ENCODE assay signal across 14 mouse cellular contexts in genomic region chr8:84073230-84073976, GRCm38 (mm10). TPM values are rescaled to one million over a fixed set of nuclear protein-coding genes. Genes with fewer than 3 reads are reported as not detected.
DNase-seq lines count a peak whose midpoint lies in the region; ATAC-seq and TF ChIP-seq lines count a peak whose summit lies in the region.
"Had no signal": no experiment of that assay in that cellular context is flagged by ENCODE, and none has a peak within 500 bp of the region (broad histone marks: within the 10 kb centered on the region; RNA-seq: fewer than 3 reads in every experiment).

No protein-coding gene starts in this region.

- no peak for ATAC-seq in hindbrain, embryonic 14.5 days (ENCODE audit: low FRiP score)
- peak; percentile 70; the same call in 1 of the 2 replicates for ATAC-seq in neural tube, embryonic 14.5 days (ENCODE audit: low read depth)

- no peak for TF ChIP-seq CTCF in left cerebral cortex, adult 2 months (IDR thresholded peaks at IDR 0.05)
- TF ChIP-seq CTCF in brain, embryonic 14.5 days (IDR thresholded peaks at IDR 0.05; ENCODE audit: borderline replicate concordance, extremely low read depth, insufficient read depth, insufficient read length): no peak

- 33% methylated on average over 10 of the region's 10 CpGs for WGBS in hindbrain, embryonic 14.5 days
- WGBS in neural tube, embryonic 14.5 days: 33% methylated on average over 10 of the region's 10 CpGs

- no peaks in the 10 kb centered on the region for H3K27me3 ChIP-seq in hindbrain, embryonic 14.5 days (ENCODE audit: control insufficient read depth, insufficient read depth, low read length)
- no peaks in the 10 kb centered on the region for H3K27me3 ChIP-seq in neural tube, embryonic 14.5 days (ENCODE audit: control insufficient read depth, insufficient read depth, low read length)
- H3K27me3 ChIP-seq: heart, embryonic 15.5 days; stomach, embryonic 15.5 days had no signal

- H3K4me1 ChIP-seq in hindbrain, embryonic 14.5 days (replicated peaks; ENCODE audit: control insufficient read depth, insufficient read depth, low read length): peaks cover 23% of the 10 kb centered on the region
- H3K4me1 ChIP-seq in neural tube, embryonic 14.5 days (ENCODE audit: control insufficient read depth, insufficient read depth, low read length): peaks cover 22% of the 10 kb centered on the region

- H3K36me3 ChIP-seq in hindbrain, embryonic 14.5 days (replicated peaks; ENCODE audit: control insufficient read depth, insufficient read depth): peaks cover 22% of the 10 kb centered on the region
- H3K36me3 ChIP-seq in neural tube, embryonic 14.5 days (ENCODE audit: control insufficient read depth, insufficient read depth, low read length): no peaks in the 10 kb centered on the region
- H3K36me3 ChIP-seq: heart, embryonic 15.5 days had no signal

- peak overlapping the region; percentile 30; the same call in 1 of the 2 replicates for H3K27ac ChIP-seq in left cerebral cortex, adult 2 months
- H3K27ac ChIP-seq in hindbrain, embryonic 14.5 days: peak overlapping the region; percentile 75
- peak overlapping the region; percentile 72 for H3K27ac ChIP-seq in neural tube, embryonic 14.5 days (ENCODE audit: low read depth, low read length)
- H3K27ac ChIP-seq: heart, embryonic 15.5 days; stomach, embryonic 15.5 days had no signal

- no peaks in the 10 kb centered on the region for H3K9me3 ChIP-seq in hindbrain, embryonic 14.5 days (ENCODE audit: control insufficient read depth, low read length)
- H3K9me3 ChIP-seq in neural tube, embryonic 14.5 days (ENCODE audit: control insufficient read depth, low read length): no peaks in the 10 kb centered on the region
- H3K9me3 ChIP-seq: heart, embryonic 15.5 days; stomach, embryonic 15.5 days had no signal

- peak overlapping the region; percentile 46 for H3K9ac ChIP-seq in hindbrain, embryonic 14.5 days
- H3K9ac ChIP-seq in neural tube, embryonic 14.5 days (replicated peaks; ENCODE audit: low read depth, low read length): 0 out of 2 replicates have a peak overlapping the region, but pooled peaks have one; percentile 12
- H3K9ac ChIP-seq: heart, embryonic 15.5 days; stomach, embryonic 15.5 days had no signal

- TF ChIP-seq POLR2A in brain, embryonic 14.5 days (IDR thresholded peaks at IDR 0.05; ENCODE audit: borderline replicate concordance, extremely low read depth, insufficient read depth, insufficient read length, poor library complexity, severe bottlenecking): no peak

- DNase-seq in left cerebral cortex, adult 2 months (ENCODE audit: extremely low spot score in 1 of 2, low spot score in 2 of 2): peak in 1 of 2 experiments; percentile 16
- no peak for DNase-seq in left cerebral cortex, postnatal 36 days (ENCODE audit: low spot score in 2 of 2)
- DNase-seq in brain, embryonic 14.5 days (ENCODE audit: low read depth): peak; percentile 59
- no peak for DNase-seq in hindbrain, embryonic 14.5 days (ENCODE audit: low spot score)
- DNase-seq in adrenal gland, postnatal 4 days (ENCODE audit: low spot score in 2 of 2): no peak
- no peak for DNase-seq in urinary bladder, postnatal 36 days (ENCODE audit: low spot score in 2 of 2)
- no peak for DNase-seq in layer of hippocampus, postnatal 14 days (ENCODE audit: low spot score in 2 of 2)
- DNase-seq: cerebellum, postnatal 14 days; kidney, postnatal 4 days; liver had no signal

- H3K4me2 ChIP-seq in hindbrain, embryonic 14.5 days (replicated peaks): peak overlapping the region; percentile 17; the same call in 1 of the 2 replicates
- peak overlapping the region; percentile 3; the same call in 1 of the 2 replicates for H3K4me2 ChIP-seq in neural tube, embryonic 14.5 days (ENCODE audit: low read depth, low read length)
- H3K4me2 ChIP-seq: heart, embryonic 15.5 days; stomach, embryonic 15.5 days had no signal

- no peak overlapping the region for H3K4me3 ChIP-seq in left cerebral cortex, adult 2 months
- H3K4me3 ChIP-seq in hindbrain, embryonic 14.5 days (replicated peaks; ENCODE audit: low read length): no peak overlapping the region
- H3K4me3 ChIP-seq in neural tube, embryonic 14.5 days (ENCODE audit: low read depth, low read length): no peak overlapping the region
- H3K4me3 ChIP-seq: heart, embryonic 15.5 days; stomach, embryonic 15.5 days had no signal

- intact Hi-C loops in left cerebral cortex, adult 2 months (cut with DNase I): no loop called here
- intact Hi-C loops in left cerebral cortex, postnatal 36 days (cut with DNase I): no loop called here

RNA-seq across cellular contexts. Expression of gene Rfx1, which starts 6.8 kb away (rescaled TPM):
- total RNA-seq in left cerebral cortex, adult 2 months (2021): 10 to 100 TPM; 27.1 to 30.0 TPM
- 10 to 100 TPM; 17.9 to 32.4 TPM for total RNA-seq in left cerebral cortex, postnatal 36 days (2021)
- 34.1 and 41.7 TPM in 2 replicates for polyA plus RNA-seq in brain, embryonic 14.5 days (2012; rRNA removed)
- 11.0 and 11.5 TPM in 2 replicates for polyA plus RNA-seq in hindbrain, embryonic 14.5 days (2014; fragmentation: Nextera tagmentation; extraction: Ambion mirVana)
- 10.1 and 12.8 TPM in 2 replicates for polyA plus RNA-seq in neural tube, embryonic 14.5 days (2014; fragmentation: Nextera tagmentation; extraction: Ambion mirVana)
- total RNA-seq in adrenal gland, postnatal 4 days (2021): 10 to 100 TPM; 17.0 to 18.6 TPM
- total RNA-seq in layer of hippocampus, postnatal 14 days (2021): 10 to 100 TPM; 20.1 to 21.0 TPM

RNA-seq across cellular contexts. Expression of gene Gm10643, which starts 8.5 kb away (rescaled TPM):
- total RNA-seq in left cerebral cortex, adult 2 months (2021): 1 to 10 TPM; 2.8 to 3.5 TPM
- total RNA-seq in left cerebral cortex, postnatal 36 days (2021): 1 to 10 TPM; 4.1 to 4.4 TPM
- 2.0 and 2.9 TPM in 2 replicates for polyA plus RNA-seq in brain, embryonic 14.5 days (2012; rRNA removed)
- 2.1 and 2.7 TPM in 2 replicates for polyA plus RNA-seq in hindbrain, embryonic 14.5 days (2014; fragmentation: Nextera tagmentation; extraction: Ambion mirVana)
- 1.8 and 2.2 TPM in 2 replicates for polyA plus RNA-seq in neural tube, embryonic 14.5 days (2014; fragmentation: Nextera tagmentation; extraction: Ambion mirVana)
- total RNA-seq in adrenal gland, postnatal 4 days (2021): 1 to 10 TPM; 4.0 to 4.2 TPM
- total RNA-seq in layer of hippocampus, postnatal 14 days (2021): 1 to 10 TPM; 4.7 to 5.0 TPM

RNA-seq across cellular contexts. Expression of gene Rln3, which starts 28.6 kb away (rescaled TPM):
- not detected for total RNA-seq in left cerebral cortex, adult 2 months (2021)
- total RNA-seq in left cerebral cortex, postnatal 36 days (2021): not detected
- polyA plus RNA-seq in brain, embryonic 14.5 days (2012; rRNA removed): 0.21 and 0.36 TPM in 2 replicates
- 1.6 and 4.7 TPM in 2 replicates for polyA plus RNA-seq in hindbrain, embryonic 14.5 days (2014; fragmentation: Nextera tagmentation; extraction: Ambion mirVana)
- polyA plus RNA-seq in neural tube, embryonic 14.5 days (2014; fragmentation: Nextera tagmentation; extraction: Ambion mirVana): 0.82 and 0.91 TPM in 2 replicates
- total RNA-seq in adrenal gland, postnatal 4 days (2021): not detected
- total RNA-seq in layer of hippocampus, postnatal 14 days (2021): not detected
- total RNA-seq: adrenal gland, adult 18-20 months had no signal
- polyA plus RNA-seq: heart, embryonic 15.5 days; stomach, embryonic 15.5 days had no signal

RNA-seq across cellular contexts. Expression of gene Il27ra, which starts 31.0 kb away (rescaled TPM):
- total RNA-seq in left cerebral cortex, adult 2 months (2021): under 1 TPM; 0.23 to 0.41 TPM
- total RNA-seq in left cerebral cortex, postnatal 36 days (2021): under 1 TPM; 0.49 to 0.52 TPM
- 0.48 and 0.50 TPM in 2 replicates for polyA plus RNA-seq in brain, embryonic 14.5 days (2012; rRNA removed)
- 0.34 and 0.48 TPM in 2 replicates for polyA plus RNA-seq in hindbrain, embryonic 14.5 days (2014; fragmentation: Nextera tagmentation; extraction: Ambion mirVana)
- polyA plus RNA-seq in neural tube, embryonic 14.5 days (2014; fragmentation: Nextera tagmentation; extraction: Ambion mirVana): 0.43 and 0.45 TPM in 2 replicates
- total RNA-seq in adrenal gland, postnatal 4 days (2021): 1 to 10 TPM; 2.6 to 3.8 TPM
- total RNA-seq in layer of hippocampus, postnatal 14 days (2021): 1 to 10 TPM; 1.6 to 1.8 TPM

RNA-seq across cellular contexts. Expression of gene Dcaf15, which starts 31.2 kb away (rescaled TPM):
- 10 to 100 TPM; 17.9 to 18.0 TPM for total RNA-seq in left cerebral cortex, adult 2 months (2021)
- 10 to 100 TPM; 15.7 to 19.8 TPM for total RNA-seq in left cerebral cortex, postnatal 36 days (2021)
- polyA plus RNA-seq in brain, embryonic 14.5 days (2012; rRNA removed): 109 and 153 TPM in 2 replicates
- 17.4 and 18.9 TPM in 2 replicates for polyA plus RNA-seq in hindbrain, embryonic 14.5 days (2014; fragmentation: Nextera tagmentation; extraction: Ambion mirVana)
- 16.5 and 19.0 TPM in 2 replicates for polyA plus RNA-seq in neural tube, embryonic 14.5 days (2014; fragmentation: Nextera tagmentation; extraction: Ambion mirVana)
- 10 to 100 TPM; 29.3 to 32.0 TPM for total RNA-seq in adrenal gland, postnatal 4 days (2021)
- total RNA-seq in layer of hippocampus, postnatal 14 days (2021): 10 to 100 TPM; 20.5 to 21.9 TPM
